Mouse (Mus musculus) ES-Bruce4 (cell line): ENCODE results near the gene Ppp1r37. TPM values are rescaled to one million over a fixed set of nuclear protein-coding genes. Genes with fewer than 3 reads are reported as not detected.
A peak's percentile ranks its signal among the peaks of the same experiment; 100 is the strongest.

Experiments used
- H3K27ac ChIP-seq: 2 replicates; pipeline ENCODE4 v1.5.1; 2012; ENCODE audit warnings: low read length, inconsistent platforms; ENCODE audit not compliant: insufficient read depth
- H3K27me3 ChIP-seq: 2 replicates; pipeline ENCODE4 v1.6.1; 2012; ENCODE audit warnings: mild to moderate bottlenecking, low read length, inconsistent platforms; ENCODE audit not compliant: control insufficient read depth, poor library complexity, insufficient read depth, severe bottlenecking
- H3K36me3 ChIP-seq: 2 replicates; pipeline ENCODE4 v1.6.1; 2012; ENCODE audit warnings: inconsistent platforms, mild to moderate bottlenecking, low read length, moderate library complexity; ENCODE audit not compliant: control insufficient read depth, poor library complexity, insufficient read depth, severe bottlenecking
- H3K4me1 ChIP-seq: one replicate; pipeline ENCODE4 v1.8.1; 2011; ENCODE audit warnings: low read length; ENCODE audit not compliant: control insufficient read depth, insufficient read depth
- H3K4me3 ChIP-seq: 2 replicates; pipeline ENCODE4 v1.5.1; 2011; ENCODE audit warnings: low read depth, mild to moderate bottlenecking, low read length
- H3K9ac ChIP-seq: 2 replicates; pipeline ENCODE4 v1.6.1; 2012; ENCODE audit warnings: low read depth, mild to moderate bottlenecking, inconsistent platforms; ENCODE audit not compliant: poor library complexity, severe bottlenecking
- H3K9me3 ChIP-seq: replicated peaks from 2 replicates; pipeline ENCODE4 v1.6.1; 2012; ENCODE audit warnings: mild to moderate bottlenecking, low read length, inconsistent platforms; ENCODE audit not compliant: control insufficient read depth, poor library complexity, insufficient read depth, severe bottlenecking
- CTCF ChIP-seq: IDR thresholded peaks from one replicate; pipeline ENCODE4 v1.8.1; 2011; ENCODE audit warnings: low read depth, low read length
- EP300 ChIP-seq: IDR thresholded peaks from 2 replicates; pipeline ENCODE4 v1.6.1; 2011; ENCODE audit warnings: low read depth, low read length; ENCODE audit not compliant: insufficient read depth
- POLR2A ChIP-seq: IDR thresholded peaks from one replicate; pipeline ENCODE4 v1.8.1; 2011; ENCODE audit warnings: low read length; ENCODE audit not compliant: insufficient read depth
- polyA plus RNA-seq: library from polyadenylated mRNA; stranded (reverse); fragments of >200 nt; gene quantifications from 2 replicates; pipeline ENCODE4 v1.2.4, GENCODE M21; 2011; ENCODE audit warnings: low read depth; ENCODE audit not compliant: missing spikeins, insufficient read depth, insufficient read length

Ppp1r37 gene
- polyA plus RNA-seq, 1 experiment: 16.1 TPM

DNA sequence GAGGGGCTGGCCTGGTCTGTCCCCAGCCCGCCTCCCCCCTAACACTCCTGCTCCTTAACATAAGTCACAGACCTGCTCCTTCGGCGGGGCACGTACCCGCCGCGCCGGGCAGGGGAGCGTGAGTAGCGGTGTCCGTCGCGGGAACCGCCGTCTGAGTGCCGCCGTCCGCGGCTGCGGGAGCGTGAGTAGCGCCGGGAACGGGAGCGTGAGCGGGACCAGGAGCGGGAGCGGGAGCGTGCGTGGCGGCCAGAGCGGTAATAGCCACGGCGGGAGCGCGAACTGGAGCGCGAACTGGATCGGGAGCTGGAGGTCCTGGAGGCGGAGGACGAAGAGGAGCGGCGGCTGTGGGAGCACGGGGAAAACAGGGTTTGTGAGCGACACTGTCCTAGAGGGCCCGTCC, 23.4 kb upstream of the Ppp1r37 start:
- Histone ChIP-seq H3K4me3 (peak overlapping the region; percentile 22), H3K9me3 (no peaks in the 10 kb centered on the region), H3K27ac (no peak overlapping the region), H3K27me3 (no peaks in the 10 kb centered on the region), H3K4me1 (peaks cover 2% of the 10 kb centered on the region), H3K9ac (peak overlapping the region; percentile 45), H3K36me3 (peaks cover 36% of the 10 kb centered on the region)
- TF ChIP-seq POLR2A: no peak
- no peak for TF ChIP-seq EP300
- TF ChIP-seq CTCF: no peak

GRCm38 (mm10) chr7:19580634-19581033, 17.8 kb upstream of the Ppp1r37 start:
- Histone ChIP-seq H3K9ac (no peak overlapping the region), H3K27me3 (no peaks in the 10 kb centered on the region), H3K4me3 (no peak overlapping the region), H3K36me3 (peaks cover 43% of the 10 kb centered on the region), H3K9me3 (no peaks in the 10 kb centered on the region), H3K4me1 (peaks cover 7% of the 10 kb centered on the region), H3K27ac (no peak overlapping the region)
- TF ChIP-seq CTCF: no peak

DNA sequence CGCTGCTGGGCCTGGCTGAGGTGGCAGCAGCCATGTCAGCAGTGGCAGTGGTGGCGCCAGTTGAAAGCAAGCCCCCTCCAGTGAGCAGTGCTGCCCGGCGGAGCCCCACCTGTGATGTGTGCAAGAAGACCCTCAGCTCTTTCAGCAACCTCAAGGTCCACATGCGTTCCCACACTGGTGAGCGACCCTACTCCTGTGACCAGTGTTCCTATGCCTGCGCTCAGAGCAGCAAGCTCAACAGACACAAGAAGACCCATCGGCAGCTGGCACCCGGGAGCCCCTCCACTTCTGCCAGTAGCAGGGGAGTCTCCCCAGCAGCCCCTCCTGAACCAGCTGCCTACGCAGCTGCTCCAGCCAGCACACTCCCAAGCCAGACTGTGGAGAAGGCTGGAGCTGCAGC, 16.9 kb upstream of the Ppp1r37 start:
- peaks cover 40% of the 10 kb centered on the region for H3K36me3 ChIP-seq
- no peaks in the 10 kb centered on the region for H3K27me3 ChIP-seq
- peaks cover 9% of the 10 kb centered on the region for H3K4me1 ChIP-seq
- no peak for TF ChIP-seq POLR2A
- TF ChIP-seq CTCF: no peak
- no peak for TF ChIP-seq EP300
- H3K27ac ChIP-seq: no peak overlapping the region
- no peak overlapping the region; the same call in 1 of the 2 replicates for H3K4me3 ChIP-seq
- H3K9ac ChIP-seq: no peak overlapping the region
- no peaks in the 10 kb centered on the region for H3K9me3 ChIP-seq

GRCm38 (mm10) chr7:19578436-19578835, 15.6 kb upstream of the Ppp1r37 start:
- peak overlapping the region; percentile 76 for H3K9ac ChIP-seq
- H3K36me3 ChIP-seq: peaks cover 29% of the 10 kb centered on the region
- H3K27ac ChIP-seq: 0 out of 2 replicates have a peak overlapping the region, but pooled peaks have one; percentile 30
- no peaks in the 10 kb centered on the region for H3K9me3 ChIP-seq
- H3K4me3 ChIP-seq: peak overlapping the region; percentile 70
- no peaks in the 10 kb centered on the region for H3K27me3 ChIP-seq
- H3K4me1 ChIP-seq: peaks cover 9% of the 10 kb centered on the region
- TF ChIP-seq POLR2A (no peak), EP300 (no peak), CTCF (no peak)

DNA sequence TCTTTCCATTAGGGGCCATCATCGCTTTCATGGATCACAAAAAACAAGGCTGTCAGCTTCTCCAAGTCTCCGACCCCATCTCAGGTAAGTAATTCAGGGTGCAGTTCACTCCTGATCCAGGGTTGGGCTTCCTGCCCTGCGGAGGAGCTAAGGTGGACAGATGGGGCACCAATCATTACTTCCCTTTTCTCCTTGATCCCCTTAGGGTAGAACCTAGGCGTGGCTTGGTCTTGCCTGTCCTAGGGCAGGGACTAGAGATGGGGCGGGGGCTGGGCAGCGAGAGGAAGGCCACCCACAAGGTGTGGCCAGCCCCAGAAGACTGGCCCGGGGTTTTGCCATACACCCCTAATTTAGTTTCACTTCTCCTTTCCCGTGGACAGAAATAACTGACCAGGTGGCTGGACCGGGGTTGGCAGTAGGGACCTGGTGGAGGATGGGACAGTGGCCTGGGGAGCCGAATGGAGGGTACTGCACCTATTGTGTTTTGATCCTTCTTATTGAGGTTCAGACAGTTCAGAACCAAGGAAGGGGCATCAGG, 15.1 kb upstream of the Ppp1r37 start:
- Histone ChIP-seq H3K9me3 (no peaks in the 10 kb centered on the region), H3K27me3 (no peaks in the 10 kb centered on the region), H3K27ac (0 out of 2 replicates have a peak overlapping the region, but pooled peaks have one; percentile 30), H3K36me3 (peaks cover 29% of the 10 kb centered on the region), H3K4me1 (peaks cover 9% of the 10 kb centered on the region), H3K4me3 (peak overlapping the region; percentile 70), H3K9ac (peak overlapping the region; percentile 76)
- TF ChIP-seq CTCF (no peak), EP300 (no peak), POLR2A (no peak)

DNA sequence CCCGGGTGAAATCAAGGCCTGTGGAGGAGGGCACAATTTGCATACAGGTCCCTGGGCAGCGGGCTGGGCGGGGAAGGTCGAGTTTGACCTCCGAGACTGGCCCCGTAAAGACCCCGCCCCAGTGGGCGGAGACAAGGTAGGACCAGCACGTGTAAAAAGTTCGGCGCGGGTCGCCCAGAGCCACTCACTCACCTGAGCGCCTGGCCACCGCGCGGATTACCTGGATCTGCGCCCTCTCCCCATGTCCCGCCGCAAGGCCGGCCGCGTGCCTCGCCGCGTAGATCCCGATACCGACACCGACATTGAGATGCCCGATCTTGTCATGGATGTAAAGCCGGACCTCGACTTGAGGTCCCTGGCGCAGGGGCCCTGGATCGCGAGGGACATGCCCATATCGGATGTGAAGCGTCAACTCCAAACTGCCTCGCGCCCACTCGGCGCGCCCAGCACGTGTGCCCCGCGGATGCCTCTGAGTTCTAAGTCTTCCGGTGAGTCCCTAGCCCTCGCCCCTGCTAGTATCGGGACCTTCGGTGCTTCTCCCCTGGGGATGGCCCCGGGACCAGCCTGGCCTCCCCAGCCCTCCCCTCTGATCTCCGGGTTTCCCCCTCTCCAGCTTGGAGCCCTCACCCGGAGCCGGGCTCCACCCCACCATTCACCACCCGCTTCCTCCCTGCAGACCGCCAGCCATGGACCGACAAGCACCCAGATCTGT, 14.4 kb upstream of the Ppp1r37 start, which contains the start of the genes Zfp296 and Gemin7:
Gene Zfp296 (plus strand): TSS at position 147 of the 712 bp plus-strand sequence.
Gene Gemin7 (minus strand): TSS at position 455 of the 712 bp plus-strand sequence.
- Histone ChIP-seq H3K9me3 (no peaks in the 10 kb centered on the region), H3K27ac (peak within 1 kb of the TSS; percentile 91), H3K4me1 (peaks cover 9% of the 10 kb centered on the region), H3K27me3 (no peaks in the 10 kb centered on the region), H3K9ac (peak within 1 kb of the TSS; percentile 76), H3K36me3 (peaks cover 26% of the 10 kb centered on the region), H3K4me3 (peak within 1 kb of the TSS; percentile 70)
- no peak for TF ChIP-seq CTCF
- TF ChIP-seq EP300: peak; percentile 69; the same call in 1 of the 2 replicates
- TF ChIP-seq POLR2A: peak; percentile 81
